Mouse (Mus musculus) lung, postnatal 25 days (tissue): ENCODE data around the gene 2010300C02Rik.
A peak's percentile ranks its signal among the peaks of the same experiment; 100 is the strongest.

Source experiments
- DNase-seq: peaks from one replicate; pipeline ENCODE4 v3.0.0; 2022; ENCODE audit warnings: low spot score

2010300C02Rik gene

DNA sequence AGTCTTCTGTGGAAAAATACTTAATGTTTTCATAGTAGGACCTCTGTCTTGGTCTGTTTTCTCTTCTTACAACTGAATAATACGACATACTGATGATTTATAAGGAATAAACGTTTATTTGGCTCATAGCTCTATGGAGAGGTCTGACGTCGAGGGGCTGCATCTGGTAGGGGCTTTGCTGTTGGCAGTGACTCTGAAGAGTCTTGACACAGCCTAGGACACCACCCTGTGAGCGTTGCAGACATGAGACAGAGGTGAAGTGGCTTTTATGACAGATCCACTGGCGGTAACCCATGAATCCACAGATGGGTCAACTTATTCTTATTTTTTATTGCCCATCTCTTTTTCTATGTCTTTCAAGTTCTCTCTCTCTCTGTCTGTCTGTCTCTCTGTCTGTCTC lies 52.5 kb downstream of the 2010300C02Rik start:
- no peak for DNase-seq

DNA sequence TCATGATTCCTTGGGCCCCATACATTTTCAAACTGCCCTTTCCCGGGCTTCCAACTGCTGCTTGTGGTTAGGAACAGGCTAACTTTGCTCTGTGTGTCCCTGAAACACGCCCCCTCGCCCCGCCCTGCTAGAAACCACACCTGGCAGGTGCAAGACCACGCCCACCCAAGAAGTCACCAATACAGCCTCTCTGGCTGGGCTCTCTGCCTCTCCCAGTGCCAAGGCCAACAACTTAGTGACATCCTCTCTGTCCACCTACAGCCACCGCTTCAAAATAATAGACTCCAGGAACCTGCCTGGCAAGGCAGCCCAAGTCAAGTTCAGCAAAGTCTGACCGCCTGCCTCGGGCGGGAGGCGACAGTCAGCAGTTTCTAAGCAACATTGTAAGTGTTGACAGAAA lies 53.3 kb downstream of the 2010300C02Rik start:
- DNase-seq = peak; percentile 89

DNA sequence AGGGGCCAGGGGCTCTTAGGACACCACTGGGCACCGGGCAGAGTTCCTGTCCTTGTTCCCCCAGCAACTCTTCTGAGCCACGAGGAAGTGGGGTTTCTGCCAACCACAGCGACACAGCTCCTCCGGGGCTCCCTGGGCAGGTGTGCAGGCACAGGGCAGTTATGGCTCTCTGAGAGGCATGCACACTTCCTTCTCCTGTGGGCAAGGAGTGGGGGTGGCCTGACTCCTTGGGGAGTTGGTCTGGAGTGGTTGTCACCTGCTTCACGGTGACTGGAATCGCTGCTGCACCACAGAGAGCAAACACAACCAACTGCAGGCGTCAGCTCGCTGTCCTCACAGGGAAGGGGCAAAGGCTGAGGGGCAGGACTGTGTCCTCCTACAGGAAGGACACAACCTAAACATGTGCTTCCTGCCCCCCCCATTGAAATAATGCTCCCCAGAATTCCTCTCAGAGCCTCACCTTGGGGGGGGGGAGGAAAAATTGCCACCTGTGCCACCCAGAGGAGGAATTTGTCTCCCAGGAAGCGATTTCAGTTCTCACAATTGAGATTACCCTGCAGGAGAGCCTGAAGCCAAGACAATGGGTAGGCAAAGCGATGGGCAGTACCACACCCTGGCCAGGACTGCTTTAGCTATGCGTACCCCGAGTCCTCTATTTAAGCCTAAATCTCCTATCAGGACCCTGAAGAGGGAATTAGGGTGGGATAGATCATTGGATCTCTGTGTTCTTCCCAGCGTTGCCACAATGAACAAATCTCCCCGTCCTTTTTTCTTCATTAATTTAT lies 54.2 kb downstream of the 2010300C02Rik start:
- peak; percentile 77 for DNase-seq

DNA sequence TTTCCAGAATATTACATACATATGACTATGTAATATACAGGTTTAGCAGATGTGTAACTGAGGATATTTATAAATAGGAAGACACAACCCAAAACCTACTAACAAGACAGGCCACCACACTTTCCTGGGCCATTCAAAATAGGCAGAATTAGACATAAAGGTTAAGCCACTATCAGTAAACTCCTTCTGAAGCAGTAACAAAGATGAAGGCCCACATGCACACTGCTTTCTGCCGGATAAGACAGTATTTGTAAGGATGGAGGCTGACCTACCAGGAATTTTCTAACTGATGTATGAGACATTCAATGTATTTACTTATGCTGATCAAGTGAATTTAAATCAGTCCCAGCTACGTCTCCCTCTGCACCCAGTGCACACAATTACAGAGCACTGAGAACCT lies 55.4 kb downstream of the 2010300C02Rik start:
- no peak for DNase-seq

DNA sequence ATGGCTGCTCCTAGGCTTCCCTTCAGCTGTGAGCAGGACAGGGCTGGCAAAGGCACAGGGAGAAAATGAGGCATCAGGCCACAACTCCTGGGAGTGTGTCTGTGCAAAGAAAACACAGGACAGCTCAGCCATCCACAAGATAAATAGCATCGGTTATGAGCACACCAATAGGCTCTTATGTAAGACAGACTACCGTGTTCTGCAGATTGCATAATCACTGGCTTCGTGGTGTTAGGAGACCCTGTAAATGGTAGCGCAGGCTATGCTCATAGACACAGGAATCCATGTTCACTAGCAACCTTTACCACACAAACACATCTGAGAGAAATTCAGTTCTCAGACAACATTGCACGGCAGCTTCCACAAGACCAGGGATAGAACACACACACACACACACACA lies 56.3 kb downstream of the 2010300C02Rik start:
- no peak for DNase-seq

DNA sequence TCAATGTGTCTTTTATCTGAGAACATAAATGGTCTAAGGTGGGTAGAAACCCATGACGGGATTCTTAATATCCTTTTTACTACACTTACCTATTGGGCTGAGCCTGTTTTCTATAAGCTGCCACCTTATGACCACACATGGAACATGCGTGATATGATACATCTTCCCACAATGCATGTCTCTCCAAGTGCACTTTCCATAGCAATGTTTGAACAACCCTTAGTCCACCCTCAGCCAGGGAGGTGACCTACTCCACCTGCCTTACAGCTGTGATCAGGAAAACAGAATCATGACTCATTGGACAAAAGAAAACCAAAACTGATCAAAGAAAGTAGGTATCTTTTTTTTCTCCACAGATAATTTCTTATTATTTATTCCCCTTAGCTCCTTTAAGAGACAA lies 63.9 kb downstream of the 2010300C02Rik start:
- no peak for DNase-seq

DNA sequence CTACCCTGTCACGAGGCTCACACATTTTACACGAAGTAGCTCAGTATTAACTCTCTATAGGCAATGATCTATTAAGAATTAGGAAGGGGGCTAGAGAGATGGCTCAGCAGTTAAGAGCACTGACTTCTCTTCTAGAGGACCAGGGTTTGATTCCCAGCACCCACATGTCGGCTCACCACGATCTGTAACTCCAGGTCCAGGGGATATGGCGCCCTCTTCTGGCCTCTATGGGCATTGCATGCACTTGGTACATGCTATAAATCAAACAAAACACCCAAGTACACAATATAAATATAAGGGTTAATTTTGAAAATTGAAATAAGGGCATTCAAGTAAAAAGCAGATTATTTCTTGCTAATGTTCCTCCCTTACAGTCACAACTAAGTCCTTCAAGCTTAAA lies 65.9 kb downstream of the 2010300C02Rik start:
- no peak for DNase-seq

DNA sequence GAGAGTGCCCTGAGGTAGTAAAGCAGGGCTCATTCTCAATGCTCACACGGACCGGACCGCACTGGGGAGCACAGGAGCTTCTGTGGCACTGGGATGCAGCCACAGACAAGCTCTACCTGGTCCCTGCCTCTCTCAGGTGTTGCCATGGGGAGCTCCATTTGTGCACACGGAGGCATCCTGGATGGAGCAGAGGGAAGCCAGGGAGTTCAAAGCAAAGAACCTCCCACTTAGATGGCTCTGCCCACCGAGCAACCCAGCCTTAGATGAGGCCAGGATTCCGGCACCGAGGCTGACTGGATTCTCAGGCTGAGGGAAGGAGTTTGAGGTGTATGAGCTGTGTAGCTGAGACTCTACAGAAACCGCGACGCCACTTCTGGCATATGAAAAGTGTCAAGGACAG lies 72.8 kb downstream of the 2010300C02Rik start:
- DNase-seq = no peak

DNA sequence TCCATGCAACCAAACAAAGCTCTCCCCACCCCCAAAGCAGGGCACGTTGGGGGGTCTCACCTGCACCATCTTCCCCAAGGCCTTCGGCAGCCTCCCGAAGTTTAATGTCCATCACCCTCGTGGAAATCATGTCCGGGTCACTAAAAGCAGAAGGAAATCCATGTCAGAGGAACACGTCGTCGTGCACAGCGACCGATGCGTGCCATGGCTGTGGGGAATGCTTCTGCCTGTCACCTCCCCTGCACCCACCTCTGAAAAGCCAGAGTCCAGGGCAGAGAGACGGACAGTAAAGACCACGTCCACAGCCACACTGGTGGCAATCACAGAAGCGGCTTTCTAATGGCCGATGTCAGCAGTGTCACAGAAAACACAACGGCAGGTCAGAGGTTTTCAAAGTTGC lies 75.4 kb downstream of the 2010300C02Rik start:
- no peak for DNase-seq

DNA sequence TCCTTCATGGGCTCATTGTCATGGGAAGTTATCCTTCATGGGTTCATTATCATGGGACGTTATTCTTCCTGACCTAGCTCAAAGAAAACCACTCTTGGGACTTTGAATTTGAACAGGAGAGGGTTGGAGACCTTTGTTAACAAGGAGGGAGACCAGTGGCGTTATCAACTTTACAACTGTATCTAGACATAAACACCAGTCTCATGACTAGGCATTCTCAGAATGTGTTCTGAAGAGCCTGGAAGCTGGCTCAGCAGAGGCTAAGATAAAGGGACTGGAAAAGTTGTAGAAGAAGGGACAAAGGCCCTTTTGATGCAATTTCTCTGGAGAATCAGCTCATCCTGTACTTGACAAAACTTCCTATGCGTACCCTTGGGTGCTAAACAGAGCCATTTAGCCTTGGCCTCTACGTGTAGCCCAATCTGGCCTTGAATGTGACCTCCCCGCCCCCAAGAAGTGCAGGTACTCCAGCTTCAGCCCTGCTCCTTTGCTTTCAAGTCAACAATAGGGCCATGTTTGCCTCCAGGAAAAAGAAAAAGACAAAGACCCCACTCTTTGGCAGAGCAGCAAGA lies 76.0 kb downstream of the 2010300C02Rik start:
- DNase-seq = no peak

DNA sequence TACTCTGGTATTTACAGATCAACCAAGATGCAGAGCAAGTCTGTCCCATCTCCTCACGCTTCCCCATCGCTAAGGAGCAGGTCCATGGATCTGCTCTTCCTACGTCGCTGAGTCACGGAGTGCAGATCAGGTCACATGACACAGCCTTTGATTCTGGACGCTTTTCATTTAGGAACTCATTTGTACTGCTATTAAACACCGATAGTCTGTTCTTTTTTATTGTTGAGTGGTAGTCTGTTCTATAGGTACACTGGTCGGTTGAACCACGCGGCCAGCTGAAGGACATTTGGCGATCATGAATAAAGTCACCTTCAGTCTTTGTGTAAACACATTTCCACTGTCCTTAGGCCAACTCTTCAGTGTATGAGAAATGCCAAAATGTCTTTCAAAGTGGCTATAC lies 78.5 kb downstream of the 2010300C02Rik start:
- no peak for DNase-seq

DNA sequence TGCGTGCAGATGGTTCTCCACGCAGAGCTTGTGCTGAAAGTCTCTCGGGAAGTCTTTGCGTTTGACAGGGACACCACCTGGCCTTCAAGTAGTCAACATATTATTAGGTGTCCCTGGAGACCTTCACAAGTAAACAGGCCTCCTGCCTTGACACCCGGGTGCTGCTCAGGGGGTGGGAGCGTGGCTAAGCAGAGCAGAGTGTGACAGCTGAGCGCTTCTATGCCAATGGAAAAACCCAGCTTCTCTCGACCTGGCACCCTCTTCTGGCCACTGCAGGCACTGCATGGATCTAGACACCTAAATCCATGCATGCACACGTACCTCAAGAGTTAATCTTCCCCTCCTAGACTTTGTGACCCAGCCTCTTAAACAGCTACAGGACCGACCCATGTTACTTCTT lies 80.8 kb downstream of the 2010300C02Rik start:
- DNase-seq = peak; percentile 65

DNA sequence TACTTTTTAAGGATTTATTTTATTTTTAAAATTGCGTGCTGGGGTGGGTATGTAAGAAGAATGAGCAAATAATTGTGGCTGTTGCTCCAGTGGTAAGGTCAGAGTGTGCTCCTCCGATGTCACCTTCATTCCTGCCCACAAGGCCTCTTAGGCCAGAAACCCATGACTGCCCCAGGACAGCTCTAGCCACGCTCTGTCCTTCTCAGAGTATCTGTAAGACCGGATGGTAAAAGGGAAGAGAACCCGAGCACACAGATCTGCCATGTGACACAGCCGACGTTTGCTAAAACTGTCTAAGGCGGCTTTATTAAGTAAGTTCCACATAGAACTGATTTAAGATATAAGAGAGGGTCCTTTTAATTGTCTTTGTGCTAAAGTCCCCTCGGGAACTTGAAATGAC lies 81.3 kb downstream of the 2010300C02Rik start:
- no peak for DNase-seq

DNA sequence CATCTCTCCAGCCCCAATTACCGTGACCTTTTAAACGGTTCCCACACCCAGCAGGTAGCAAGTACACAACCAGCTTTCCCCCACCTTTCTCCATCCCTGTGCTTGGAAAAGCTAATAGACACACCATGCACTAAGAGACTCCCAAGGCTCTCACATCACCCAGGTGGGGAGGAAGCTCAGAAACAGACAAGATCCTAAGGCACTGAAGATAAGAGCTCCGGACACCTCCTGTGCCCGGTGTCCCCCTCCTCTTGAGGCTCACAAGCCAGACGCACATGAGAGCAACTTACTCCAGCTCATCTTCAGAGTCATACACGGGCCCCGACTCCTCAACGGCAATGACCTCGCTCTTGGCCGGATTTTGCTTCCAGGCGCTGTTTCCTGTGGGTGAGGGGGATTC lies 82.3 kb downstream of the 2010300C02Rik start:
- no peak for DNase-seq

DNA sequence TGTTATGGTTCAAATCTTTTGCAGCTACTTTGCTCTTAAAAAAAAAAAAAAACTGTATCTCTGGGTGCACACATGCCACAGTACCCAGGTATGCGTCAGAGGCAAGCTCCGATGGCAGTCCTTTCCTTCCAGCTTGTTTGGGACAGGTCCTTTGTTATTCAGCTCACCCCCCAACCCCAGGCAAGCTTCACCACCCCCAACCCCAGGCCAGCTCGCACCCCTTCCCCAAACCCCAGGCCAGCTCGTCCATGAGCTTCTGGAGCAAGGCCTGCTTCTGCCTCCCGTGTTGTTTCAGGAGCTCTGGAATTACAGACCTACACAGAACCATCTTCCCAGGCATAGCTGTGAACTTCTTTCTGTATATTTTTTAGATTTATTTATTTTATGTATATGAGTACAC lies 83.1 kb downstream of the 2010300C02Rik start:
- no peak for DNase-seq

DNA sequence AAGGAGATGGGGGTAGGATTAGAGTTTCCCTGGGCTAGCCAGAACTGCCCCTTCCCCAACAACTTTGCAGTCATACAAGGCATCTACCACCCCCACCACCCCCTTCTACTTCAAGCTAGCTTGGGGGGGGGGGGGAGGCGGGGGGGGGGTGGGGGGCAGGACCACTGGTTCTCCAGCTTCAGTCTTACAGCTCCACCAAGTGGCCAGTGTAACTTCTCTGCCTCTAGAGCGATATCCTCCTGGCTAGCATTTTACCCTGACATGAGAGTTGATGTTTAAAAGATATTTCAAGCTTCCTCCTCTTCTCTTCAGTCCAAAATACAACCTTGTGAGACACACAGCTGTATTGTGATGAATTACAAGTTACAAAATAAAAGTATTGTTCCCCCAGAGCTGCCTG lies 83.7 kb downstream of the 2010300C02Rik start:
- no peak for DNase-seq

DNA sequence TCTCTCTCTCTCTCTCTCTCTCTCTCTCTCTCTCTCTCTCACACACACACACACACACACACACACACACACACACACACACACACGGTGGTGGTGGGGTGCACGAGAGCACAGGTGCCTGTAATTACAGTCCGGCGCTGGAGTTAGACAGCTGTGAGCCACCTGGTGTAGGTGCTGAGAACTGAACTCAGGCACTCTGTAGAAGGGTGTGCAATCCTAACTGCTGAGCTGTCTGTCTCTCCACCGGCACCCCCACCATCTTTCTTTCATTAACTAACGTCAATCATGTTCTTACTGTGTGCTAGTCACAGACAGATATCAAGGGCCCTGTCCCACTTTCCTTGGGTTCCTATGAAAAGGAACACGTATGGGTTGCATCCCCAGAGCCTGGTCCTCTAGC lies 84.2 kb downstream of the 2010300C02Rik start:
- no peak for DNase-seq

DNA sequence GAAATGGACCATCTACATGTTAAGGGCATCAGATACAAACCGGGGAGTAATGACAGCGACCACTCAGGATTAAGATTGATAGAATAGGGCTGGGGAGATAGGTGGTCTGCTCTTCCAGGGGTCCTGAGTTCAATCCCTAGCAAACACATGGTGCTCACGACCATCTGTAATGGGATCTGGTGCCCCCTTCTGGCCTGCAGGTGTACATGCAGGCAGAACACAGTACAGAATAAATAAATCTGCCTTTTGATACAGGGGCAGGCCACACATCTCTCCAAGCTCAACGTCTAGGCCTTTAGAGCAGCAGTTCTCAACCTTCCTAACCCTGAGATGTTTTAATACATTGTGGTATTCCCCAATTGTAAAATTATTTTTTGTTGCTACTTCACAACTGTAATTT lies 85.2 kb downstream of the 2010300C02Rik start:
- DNase-seq = peak; percentile 44

DNA sequence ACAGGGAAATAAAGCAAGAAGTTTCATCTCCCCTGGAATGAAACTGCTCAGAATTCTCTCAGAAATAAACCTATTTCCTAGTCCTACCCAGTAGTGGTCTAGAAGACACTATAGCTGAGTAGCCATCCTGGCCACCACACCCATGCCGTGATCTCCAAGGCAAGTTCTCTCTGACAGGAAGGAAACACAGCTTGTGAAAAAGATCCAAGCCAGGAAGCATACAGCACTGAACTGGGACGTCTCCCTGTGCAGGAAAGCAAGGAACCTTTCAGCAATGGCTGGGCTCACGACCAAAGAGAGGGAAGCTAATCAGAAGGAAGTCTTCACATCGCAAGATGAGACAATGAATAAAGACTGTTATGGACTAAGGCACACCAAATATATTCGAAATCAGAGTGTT lies 86.4 kb downstream of the 2010300C02Rik start:
- DNase-seq = no peak

DNA sequence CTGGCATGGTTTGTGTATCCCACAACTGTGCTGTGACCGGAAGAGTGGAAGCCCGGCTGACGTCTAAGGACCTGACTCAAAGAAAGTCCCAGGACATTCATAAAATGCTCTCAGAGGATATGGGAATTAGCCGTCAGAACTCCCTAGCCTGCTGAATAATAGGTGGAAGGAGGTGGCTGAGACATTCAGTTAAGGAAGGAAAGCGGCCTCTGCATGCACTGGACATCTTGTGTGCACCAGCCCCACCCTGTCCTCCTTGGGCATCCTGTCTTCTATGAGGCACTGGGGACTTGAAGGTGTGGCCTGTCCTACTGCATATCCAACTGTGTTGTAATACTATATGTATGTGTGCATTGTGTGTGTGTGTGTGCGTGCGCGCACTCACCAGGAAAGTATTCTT lies 87.5 kb downstream of the 2010300C02Rik start:
- no peak for DNase-seq

DNA sequence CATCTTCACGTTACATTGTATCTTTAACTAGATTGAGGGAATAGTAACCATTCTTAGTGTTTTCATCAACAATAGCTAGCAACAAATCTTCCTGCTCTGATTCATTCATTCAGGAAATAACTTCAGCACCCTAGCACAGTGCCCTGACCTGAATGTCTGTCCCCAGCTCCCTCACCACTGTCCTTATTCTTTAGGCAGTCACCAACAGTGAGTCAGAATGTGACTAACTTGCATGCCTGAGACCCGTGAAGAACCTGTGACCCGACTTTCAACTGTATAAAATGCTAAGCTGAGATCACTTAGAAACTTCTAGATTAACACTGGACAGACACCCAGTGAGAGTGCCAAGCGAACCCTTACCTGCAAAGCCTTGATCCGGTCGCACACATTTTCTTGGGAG lies 88.4 kb downstream of the 2010300C02Rik start:
- no peak for DNase-seq

DNA sequence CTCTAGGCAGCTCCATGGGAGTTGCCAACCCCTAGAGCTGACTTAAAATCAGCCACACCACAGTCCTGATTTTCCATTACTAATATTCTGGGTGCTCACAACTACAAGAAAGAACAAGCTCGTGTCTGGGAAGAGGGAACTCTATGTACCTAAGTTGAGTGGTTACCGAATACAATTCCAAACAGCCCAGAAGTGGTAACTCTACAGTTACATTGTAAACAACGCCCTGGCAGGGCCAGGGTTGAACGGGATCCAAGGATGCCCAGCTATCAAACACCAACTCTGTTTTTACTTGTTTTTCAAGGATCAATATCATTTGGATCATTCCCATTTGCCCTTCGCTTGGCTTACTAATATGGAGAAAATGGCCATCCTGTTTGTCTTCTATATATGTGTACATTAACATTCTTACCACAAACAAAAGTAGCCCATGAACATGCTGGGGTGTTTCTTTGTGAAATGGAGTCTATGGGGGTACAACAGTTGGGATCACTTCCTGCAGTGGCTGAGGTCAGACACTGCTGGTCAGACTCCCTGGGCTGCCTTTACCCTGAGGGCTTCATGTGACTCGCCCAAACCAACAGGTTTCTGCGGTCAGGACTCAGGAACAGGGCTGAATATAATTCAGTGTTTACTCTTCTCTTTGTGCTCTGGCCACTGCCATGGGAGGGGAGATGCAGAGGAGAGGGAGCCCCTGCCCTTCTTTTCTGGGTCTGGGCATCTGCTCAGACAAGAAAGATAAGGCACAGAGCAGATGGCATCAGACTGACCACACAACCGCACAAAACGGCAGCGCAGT lies 89.3 kb downstream of the 2010300C02Rik start:
- DNase-seq = peak; percentile 63

DNA sequence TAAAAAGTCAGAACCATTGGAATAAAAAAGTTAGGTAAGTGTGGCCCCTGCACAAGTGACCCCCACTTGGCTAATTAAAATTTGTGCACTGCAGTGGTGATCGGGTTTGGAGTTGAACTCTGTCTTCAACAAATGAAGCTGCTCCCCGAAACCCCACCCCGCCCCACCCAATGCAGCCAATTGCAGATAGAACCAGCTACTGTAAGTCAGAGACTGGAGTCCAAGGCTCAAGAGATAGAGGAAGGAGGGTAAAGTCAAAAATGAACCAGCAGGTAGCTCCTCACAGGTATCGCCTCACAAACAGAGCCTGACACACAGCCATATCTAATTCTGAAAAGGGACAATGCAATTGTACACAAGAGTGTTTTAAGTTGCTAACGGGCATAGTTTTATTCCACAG lies 90.0 kb downstream of the 2010300C02Rik start:
- no peak for DNase-seq
